Mouse (Mus musculus): Measurements from ENCODE around the gene BC052040. TPM values are rescaled to one million over a fixed set of nuclear protein-coding genes. Genes with fewer than 3 reads are reported as not detected.

The BC052040 gene
- total and polyA plus RNA-seq, 3 experiments: 2.1 to 2.8 (median 2.3) TPM

GRCm38 (mm10) chr2:115673054-115673660 lies 91.6 kb downstream of the BC052040 start:
- H3K9ac ChIP-seq (ENCODE audit: low read depth, low read length): no peak overlapping the region
- WGBS: 96% methylated on average over 7 of the region's 7 CpGs
- intact Hi-C loops (cut with DNase I): no loop called here

GRCm38 (mm10) chr2:115678786-115679185 lies 97.3 kb downstream of the BC052040 start:
- no peak overlapping the region for H3K27ac ChIP-seq

More at GRCm38 (mm10) chr2:115673054-115673660, 91.6 kb downstream of the BC052040 start:
- no peaks in the 10 kb centered on the region for H3K79me2 ChIP-seq (replicated peaks; ENCODE audit: control insufficient read depth, insufficient read depth, low read length)
- no peaks in the 10 kb centered on the region for H3K4me1 ChIP-seq (ENCODE audit: control insufficient read depth, insufficient read depth, low read length)
- TF ChIP-seq CTCF (IDR thresholded peaks at IDR 0.05): no peak
- no peak for TF ChIP-seq POLR2A (IDR thresholded peaks at IDR 0.05; ENCODE audit: insufficient read depth, low read depth, low read length)
- TF ChIP-seq EP300 (IDR thresholded peaks at IDR 0.05; ENCODE audit: insufficient read depth, low read depth, low read length): no peak
- no peaks in the 10 kb centered on the region for H3K36me3 ChIP-seq (ENCODE audit: control insufficient read depth, insufficient read depth, low read length)
- H3K27ac ChIP-seq: no peak overlapping the region
- H3K4me3 ChIP-seq: no peak overlapping the region
- DNase-seq: no peak
- H3K27me3 ChIP-seq (ENCODE audit: control insufficient read depth, insufficient read depth, low read length): no peaks in the 10 kb centered on the region

GRCm38 (mm10) chr2:115685250-115685649 lies 103.7 kb downstream of the BC052040 start:
- H3K79me2 ChIP-seq (replicated peaks; ENCODE audit: control insufficient read depth, insufficient read depth, low read length): no peaks in the 10 kb centered on the region
- no peak overlapping the region for H3K9ac ChIP-seq (ENCODE audit: low read depth, low read length)
- intact Hi-C loops (cut with DNase I): no loop called here
- no peaks in the 10 kb centered on the region for H3K27me3 ChIP-seq (ENCODE audit: control insufficient read depth, insufficient read depth, low read length)
- no peaks in the 10 kb centered on the region for H3K4me1 ChIP-seq (ENCODE audit: control insufficient read depth, insufficient read depth, low read length)
- no peaks in the 10 kb centered on the region for H3K36me3 ChIP-seq (ENCODE audit: control insufficient read depth, insufficient read depth, low read length)
- no peak overlapping the region for H3K4me3 ChIP-seq
- no peak for DNase-seq
- WGBS: 75% methylated on average over 3 of the region's 3 CpGs
- no peak overlapping the region for H3K27ac ChIP-seq
- TF ChIP-seq POLR2A (IDR thresholded peaks at IDR 0.05; ENCODE audit: insufficient read depth, low read depth, low read length): no peak

More at GRCm38 (mm10) chr2:115678786-115679185, 97.3 kb downstream of the BC052040 start:
- Histone ChIP-seq H3K4me3 (no peak overlapping the region), H3K79me2 (replicated peaks; ENCODE audit: control insufficient read depth, insufficient read depth, low read length) (no peaks in the 10 kb centered on the region), H3K9ac (ENCODE audit: low read depth, low read length) (no peak overlapping the region), H3K27me3 (ENCODE audit: control insufficient read depth, insufficient read depth, low read length) (no peaks in the 10 kb centered on the region), H3K4me1 (ENCODE audit: control insufficient read depth, insufficient read depth, low read length) (no peaks in the 10 kb centered on the region), H3K36me3 (ENCODE audit: control insufficient read depth, insufficient read depth, low read length) (no peaks in the 10 kb centered on the region)
- TF ChIP-seq CTCF (IDR thresholded peaks at IDR 0.05) (no peak), POLR2A (IDR thresholded peaks at IDR 0.05; ENCODE audit: insufficient read depth, low read depth, low read length) (no peak), EP300 (IDR thresholded peaks at IDR 0.05; ENCODE audit: insufficient read depth, low read depth, low read length) (no peak)
- intact Hi-C loops (cut with DNase I): no loop called here
- 70% methylated on average over 5 of the region's 5 CpGs for WGBS
- no peak for DNase-seq

GRCm38 (mm10) chr2:115687612-115688011 lies 106.1 kb downstream of the BC052040 start:
- Histone ChIP-seq H3K36me3 (ENCODE audit: control insufficient read depth, insufficient read depth, low read length) (no peaks in the 10 kb centered on the region), H3K9ac (ENCODE audit: low read depth, low read length) (no peak overlapping the region), H3K4me1 (ENCODE audit: control insufficient read depth, insufficient read depth, low read length) (no peaks in the 10 kb centered on the region), H3K27me3 (ENCODE audit: control insufficient read depth, insufficient read depth, low read length) (no peaks in the 10 kb centered on the region), H3K4me3 (no peak overlapping the region), H3K27ac (no peak overlapping the region), H3K79me2 (replicated peaks; ENCODE audit: control insufficient read depth, insufficient read depth, low read length) (no peaks in the 10 kb centered on the region)
- intact Hi-C loops (cut with DNase I): no loop called here
- no peak for TF ChIP-seq EP300 (IDR thresholded peaks at IDR 0.05; ENCODE audit: insufficient read depth, low read depth, low read length)
- 95% methylated on average over 4 of the region's 4 CpGs for WGBS
- no peak for DNase-seq

GRCm38 (mm10) chr2:115688282-115688681 lies 106.8 kb downstream of the BC052040 start:
- Histone ChIP-seq H3K4me3 (no peak overlapping the region), H3K9ac (ENCODE audit: low read depth, low read length) (no peak overlapping the region), H3K36me3 (ENCODE audit: control insufficient read depth, insufficient read depth, low read length) (no peaks in the 10 kb centered on the region), H3K27ac (no peak overlapping the region), H3K4me1 (ENCODE audit: control insufficient read depth, insufficient read depth, low read length) (no peaks in the 10 kb centered on the region), H3K27me3 (ENCODE audit: control insufficient read depth, insufficient read depth, low read length) (no peaks in the 10 kb centered on the region), H3K79me2 (replicated peaks; ENCODE audit: control insufficient read depth, insufficient read depth, low read length) (no peaks in the 10 kb centered on the region)
- intact Hi-C loops (cut with DNase I): no loop called here
- DNase-seq: no peak
- TF ChIP-seq POLR2A (IDR thresholded peaks at IDR 0.05; ENCODE audit: insufficient read depth, low read depth, low read length): no peak
- no peak for TF ChIP-seq EP300 (IDR thresholded peaks at IDR 0.05; ENCODE audit: insufficient read depth, low read depth, low read length)
- no peak for TF ChIP-seq CTCF (IDR thresholded peaks at IDR 0.05)
- WGBS: 93% methylated on average over 6 of the region's 6 CpGs

- Histone ChIP-seq H3K4me3 (no peak overlapping the region), H3K36me3 (ENCODE audit: control insufficient read depth, insufficient read depth, low read length) (no peaks in the 10 kb centered on the region), H3K4me1 (ENCODE audit: control insufficient read depth, insufficient read depth, low read length) (no peaks in the 10 kb centered on the region), H3K27me3 (ENCODE audit: control insufficient read depth, insufficient read depth, low read length) (no peaks in the 10 kb centered on the region), H3K79me2 (replicated peaks; ENCODE audit: control insufficient read depth, insufficient read depth, low read length) (no peaks in the 10 kb centered on the region), H3K9ac (ENCODE audit: low read depth, low read length) (no peak overlapping the region), H3K27ac (no peak overlapping the region)
- TF ChIP-seq CTCF (IDR thresholded peaks at IDR 0.05) (no peak), POLR2A (IDR thresholded peaks at IDR 0.05; ENCODE audit: insufficient read depth, low read depth, low read length) (no peak), EP300 (IDR thresholded peaks at IDR 0.05; ENCODE audit: insufficient read depth, low read depth, low read length) (no peak)
- 89% methylated on average over 3 of the region's 3 CpGs for WGBS
- DNase-seq: no peak
- intact Hi-C loops (cut with DNase I): no loop called here
Observed at GRCm38 (mm10) chr2:115693841-115694240, 112.3 kb downstream of the BC052040 start.

Data from heart, adult 2 months (tissue).